ENCODE assay signal across 8 mouse cellular contexts in the genomic region with DNA sequence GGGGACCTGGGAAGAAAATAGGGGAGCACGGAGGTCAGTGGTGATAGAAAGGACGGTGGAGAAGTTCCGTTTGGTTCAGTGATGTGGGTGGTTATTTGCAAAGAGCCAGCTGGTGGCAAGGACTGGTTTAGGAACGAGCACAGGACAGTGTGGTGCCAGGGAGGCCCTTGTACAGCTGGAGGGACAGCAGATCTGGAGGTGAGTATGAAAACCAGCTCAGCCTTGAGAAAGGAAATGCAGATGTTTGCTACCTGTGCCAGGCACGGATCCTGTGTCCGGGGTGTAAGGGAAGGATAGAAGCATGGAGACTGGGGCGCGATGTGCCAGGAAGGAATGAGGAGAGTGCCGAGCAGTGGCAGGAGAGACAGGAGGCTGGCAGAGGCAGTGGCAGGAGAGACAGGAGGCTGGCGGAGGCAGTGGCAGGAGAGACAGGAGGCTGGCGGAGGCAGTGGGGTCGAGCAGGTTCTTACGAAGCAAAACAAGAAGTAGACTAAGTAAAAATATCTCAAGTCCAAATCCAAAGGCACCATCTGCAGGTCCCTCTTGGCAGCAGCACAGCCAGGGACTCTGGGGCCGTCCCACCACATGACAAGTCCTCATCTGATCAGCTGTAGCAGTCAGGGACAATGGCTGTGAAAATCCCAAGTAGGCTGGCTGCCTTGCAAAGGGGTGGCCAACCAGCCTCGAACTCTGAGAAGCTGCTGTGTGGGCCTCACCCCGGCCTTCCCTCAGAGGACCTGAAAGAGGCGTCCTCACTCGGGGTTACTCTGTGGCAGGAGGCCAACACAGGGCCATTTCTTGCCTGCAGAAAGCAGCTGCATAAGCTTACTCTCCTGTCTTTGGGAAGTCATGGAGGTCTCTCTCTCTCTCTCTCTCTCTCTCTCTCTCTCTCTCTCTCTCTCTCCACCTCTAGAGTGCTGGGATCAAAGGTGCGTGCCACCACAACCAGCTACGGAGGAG. TPM values are rescaled to one million over a fixed set of nuclear protein-coding genes. Genes with fewer than 3 reads are reported as not detected.
DNase-seq lines count a peak whose midpoint lies in the region; ATAC-seq and TF ChIP-seq lines count a peak whose summit lies in the region.

No protein-coding gene starts in this region.

- 0 out of 2 replicates have a peak, but pooled peaks have one; percentile 22 for ATAC-seq in forebrain, embryonic 14.5 days
- peak; percentile 28; the same call in 1 of the 2 replicates for ATAC-seq in liver, embryonic 15.5 days (ENCODE audit: insufficient read depth)
- no peak for ATAC-seq in cerebellum, adult (ENCODE audit: insufficient number of reproducible peaks, low FRiP score, low TSS enrichment)

- H3K9ac ChIP-seq in forebrain, embryonic 14.5 days (ENCODE audit: low read length) = no peak overlapping the region
- peak overlapping the region; percentile 47; the same call in 1 of the 2 replicates for H3K9ac ChIP-seq in liver, embryonic 15.5 days

- H3K27me3 ChIP-seq in cerebellum, adult 2 months (ENCODE audit: control insufficient read depth, insufficient read depth, low read length) = no peaks in the 10 kb centered on the region
- 0 out of 2 replicates have a peak, but pooled peaks cover 3% of the 10 kb centered on the region for H3K27me3 ChIP-seq in forebrain, embryonic 14.5 days (replicated peaks; ENCODE audit: control insufficient read depth, insufficient read depth, low read length)
- H3K27me3 ChIP-seq in liver, embryonic 15.5 days = no peaks in the 10 kb centered on the region

- H3K4me1 ChIP-seq in cerebellum, adult 2 months (ENCODE audit: control insufficient read depth, insufficient read depth, low read length) = peaks cover 4% of the 10 kb centered on the region; the same call in 1 of the 2 replicates
- H3K4me1 ChIP-seq in forebrain, embryonic 14.5 days (ENCODE audit: control insufficient read depth, insufficient read depth, low read length) = peaks cover 7% of the 10 kb centered on the region; the same call in 1 of the 2 replicates
- peaks cover 63% of the 10 kb centered on the region for H3K4me1 ChIP-seq in liver, embryonic 15.5 days (replicated peaks)

- H3K4me2 ChIP-seq in forebrain, embryonic 14.5 days (ENCODE audit: low read length) = peak overlapping the region; percentile 49
- H3K4me2 ChIP-seq in liver, embryonic 15.5 days = peak overlapping the region; percentile 79

- H3K36me3 ChIP-seq in forebrain, embryonic 14.5 days (ENCODE audit: control insufficient read depth, insufficient read depth, low read length) = no peaks in the 10 kb centered on the region
- no peaks in the 10 kb centered on the region for H3K36me3 ChIP-seq in liver, embryonic 15.5 days (replicated peaks)

- 29% methylated on average over 20 of the region's 20 CpGs for WGBS in cerebellum, adult 2 months
- WGBS in forebrain, embryonic 14.5 days = 30% methylated on average over 20 of the region's 20 CpGs
- 43% methylated on average over 20 of the region's 20 CpGs for WGBS in liver, embryonic 15.5 days (ENCODE audit: insufficient replicate concordance)

- no peak for TF ChIP-seq CTCF in cerebellum, adult 2 months (IDR thresholded peaks at IDR 0.05; ENCODE audit: borderline replicate concordance, insufficient read depth, low read depth, low read length)

- no peak overlapping the region for H3K27ac ChIP-seq in cerebellum, adult 2 months (ENCODE audit: insufficient read depth, low read length)
- no peak overlapping the region for H3K27ac ChIP-seq in forebrain, embryonic 14.5 days (ENCODE audit: low read depth, low read length)
- peak overlapping the region; percentile 83 for H3K27ac ChIP-seq in liver, embryonic 15.5 days (replicated peaks)

- no peak for TF ChIP-seq POLR2A in cerebellum, adult 2 months (IDR thresholded peaks at IDR 0.05; ENCODE audit: borderline replicate concordance, insufficient read depth, low read length)

- H3K4me3 ChIP-seq in cerebellum, adult 2 months (replicated peaks; ENCODE audit: insufficient read depth, low read depth, low read length) = peak overlapping the region; percentile 3
- H3K4me3 ChIP-seq in forebrain, embryonic 14.5 days (ENCODE audit: low read depth, low read length) = no peak overlapping the region
- H3K4me3 ChIP-seq in liver, embryonic 15.5 days (replicated peaks) = peak overlapping the region; percentile 59

- H3K9me3 ChIP-seq in forebrain, embryonic 14.5 days (replicated peaks; ENCODE audit: control insufficient read depth, low read length) = no peaks in the 10 kb centered on the region
- no peaks in the 10 kb centered on the region for H3K9me3 ChIP-seq in liver, embryonic 15.5 days (replicated peaks)

- no peak for DNase-seq in cerebellum, adult 2 months
- no peak for DNase-seq in cerebellum, postnatal 36 days
- DNase-seq in A20 (ENCODE audit: low read depth, low spot score) = peak; percentile 79
- no peak for DNase-seq in forebrain, embryonic 14.5 days (ENCODE audit: low spot score)
- no peak for DNase-seq in gastrocnemius, adult 18-20 months (ENCODE audit: low spot score)
- DNase-seq in B cell, adult 2 months = no peak

RNA-seq across cellular contexts. Expression of a gene that starts 29.6 kb away (rescaled TPM):
- polyA plus RNA-seq in cerebellum, adult 2 months (2012; rRNA removed) = 27.7 and 29.7 TPM in 2 replicates
- 64.9 and 75.8 TPM in 2 replicates for polyA plus RNA-seq in forebrain, embryonic 14.5 days (2014; fragmentation: Nextera tagmentation; extraction: Ambion mirVana)
- 55.3 and 78.9 TPM in 2 replicates for polyA plus RNA-seq in liver, embryonic 15.5 days (2015; fragmentation: Nextera tagmentation; extraction: Ambion mirVana)
- 10 to 100 TPM; 66.5 to 68.8 TPM for total RNA-seq in gastrocnemius, adult 18-20 months (2021)
